Mouse (Mus musculus): ENCODE results near the gene Pigg.

The Pigg gene

DNA sequence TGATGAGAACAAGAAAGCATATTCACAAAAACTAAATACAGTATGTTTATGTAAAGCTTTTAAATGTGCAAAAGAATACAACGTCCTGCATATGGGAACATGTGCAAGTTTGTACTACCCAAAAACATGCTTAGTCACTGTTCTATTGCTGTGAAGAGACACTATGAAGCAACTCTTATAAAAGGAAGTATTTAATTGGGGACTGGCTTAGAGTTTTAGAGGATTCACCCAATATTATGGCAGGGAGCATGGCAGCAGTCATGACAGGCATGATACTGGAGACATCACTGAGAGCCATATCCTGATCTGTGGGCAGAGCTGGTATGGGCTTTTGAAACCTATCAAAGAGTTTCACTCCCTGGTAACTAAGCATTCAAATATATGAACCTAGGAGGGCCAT, 45.5 kb downstream of the Pigg start:
- no peak for DNase-seq (ENCODE audit: low spot score)

GRCm38 (mm10) chr5:108359491-108359890, 47.1 kb downstream of the Pigg start:
- DNase-seq (ENCODE audit: low spot score): no peak

- DNase-seq (ENCODE audit: low spot score): no peak
Observed at GRCm38 (mm10) chr5:108360211-108360610, 47.8 kb downstream of the Pigg start.

GRCm38 (mm10) chr5:108362330-108362729, 49.9 kb downstream of the Pigg start:
- DNase-seq (ENCODE audit: low spot score): no peak

GRCm38 (mm10) chr5:108366328-108366983, 54.0 kb downstream of the Pigg start:
- no peak for DNase-seq (ENCODE audit: low spot score)

DNA sequence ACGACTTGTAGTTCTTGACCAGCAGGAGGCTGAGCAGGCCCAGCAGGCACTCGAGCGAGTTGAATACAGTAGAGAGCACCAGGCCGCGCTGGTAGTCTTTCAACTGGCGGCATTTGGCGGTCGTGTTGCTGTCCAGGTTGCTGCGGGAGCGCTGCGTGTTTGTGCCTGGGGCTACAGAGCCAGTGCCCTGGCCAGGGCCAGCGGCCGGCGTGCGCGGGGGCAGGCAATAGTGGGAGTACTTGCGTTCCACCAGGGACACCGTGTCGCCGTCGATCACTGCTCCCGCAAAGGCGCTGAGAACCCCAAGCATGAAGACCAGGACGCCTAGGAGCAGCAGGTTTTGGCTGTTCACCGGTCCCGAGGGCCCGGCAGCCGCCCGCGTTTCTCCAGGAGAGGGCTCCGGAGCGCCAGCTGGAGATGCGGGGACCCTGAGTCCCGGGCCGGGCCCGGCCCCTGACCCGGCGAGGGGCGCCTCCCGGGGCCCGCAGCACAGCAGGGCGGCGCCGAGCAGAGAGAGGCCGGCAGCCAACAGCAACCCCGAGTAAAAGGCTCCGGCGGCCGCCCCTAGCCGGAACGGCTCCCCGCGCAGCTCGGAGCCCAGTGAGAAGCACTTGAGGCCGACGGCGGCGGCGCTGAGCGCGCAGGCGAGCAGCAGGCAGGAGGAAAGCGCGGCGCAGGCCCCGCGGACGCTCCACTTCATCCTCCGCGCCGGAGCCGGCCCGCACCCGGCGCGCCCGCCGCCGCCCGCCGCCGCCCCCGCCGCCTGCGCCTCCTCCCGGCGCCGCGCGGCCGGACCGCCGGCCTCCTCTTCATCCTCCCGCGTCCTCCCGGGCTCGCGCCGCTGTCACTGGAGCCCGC, 54.8 kb downstream of the Pigg start:
- DNase-seq (ENCODE audit: low spot score): peak; percentile 42

DNA sequence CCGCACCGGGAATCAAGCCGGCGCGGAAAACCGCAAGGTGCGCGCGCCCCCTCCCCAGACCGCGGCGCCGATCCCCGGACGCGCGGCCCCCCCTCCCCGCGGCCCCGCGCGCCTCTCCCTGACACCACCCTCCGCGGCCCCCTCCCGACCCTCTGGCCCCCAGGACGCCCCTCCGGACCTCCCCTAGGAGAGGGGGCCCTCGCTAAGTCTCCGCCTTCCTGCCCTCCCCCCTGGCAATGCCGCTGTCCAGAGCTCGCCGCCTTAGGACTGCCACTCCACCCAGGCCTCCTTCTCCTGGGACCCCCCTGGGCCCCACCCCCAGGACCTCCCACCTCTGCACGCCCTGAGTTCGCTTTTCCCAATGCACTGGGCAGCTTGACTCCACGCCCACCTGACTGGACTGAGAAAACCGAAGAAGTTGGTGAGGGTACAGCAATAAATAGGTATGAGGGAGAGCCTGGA, 55.5 kb downstream of the Pigg start, which contains the start of gene Gm42517:
TSS of gene Gm42517 (minus strand) at position 52 of the 462 bp plus-strand sequence.
- DNase-seq (ENCODE audit: low spot score): peak; percentile 10

GRCm38 (mm10) chr5:108368446-108368845, 56.0 kb downstream of the Pigg start:
- DNase-seq (ENCODE audit: low spot score): no peak

- peak; percentile 51 for DNase-seq (ENCODE audit: low spot score)
Observed at GRCm38 (mm10) chr5:108368851-108369621, 56.6 kb downstream of the Pigg start.

DNA sequence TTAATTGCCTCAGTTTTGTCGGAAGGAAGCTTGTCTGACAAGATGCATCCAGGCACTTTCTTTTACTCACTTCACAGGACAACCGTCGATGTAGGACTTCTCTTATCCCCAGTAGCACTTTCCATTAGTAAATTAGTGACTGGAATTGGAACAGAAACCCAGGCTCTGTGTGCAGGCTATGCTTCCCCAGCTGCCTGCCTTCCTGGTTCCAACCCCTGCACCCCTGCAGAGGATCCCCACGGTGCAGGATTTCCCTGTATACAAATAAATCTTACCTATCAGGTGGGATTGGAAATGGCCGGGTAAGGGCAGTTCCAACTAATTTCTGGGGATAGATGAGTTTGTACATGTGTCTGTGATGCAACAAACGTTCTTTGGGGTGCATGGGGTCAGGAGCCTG, 57.6 kb downstream of the Pigg start:
- no peak for DNase-seq (ENCODE audit: low spot score)

DNA sequence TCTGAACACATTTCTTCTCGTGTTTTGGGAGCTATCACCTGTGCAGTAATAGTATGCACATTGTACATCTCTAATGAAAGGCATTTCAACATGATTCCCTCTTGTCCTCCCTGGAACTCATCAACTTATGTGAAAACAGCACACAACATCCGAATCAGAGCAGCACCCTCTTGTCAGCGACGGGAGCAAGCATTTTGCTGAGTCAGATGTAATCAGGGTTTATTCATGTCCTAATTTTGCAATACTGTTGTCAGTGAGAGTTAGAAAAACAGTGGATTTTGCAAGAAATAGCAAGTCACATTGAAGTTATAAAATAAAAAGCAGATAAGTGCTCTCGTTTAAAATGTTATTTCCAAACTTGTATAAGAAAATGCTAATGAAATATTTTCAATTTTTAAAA, 61.7 kb downstream of the Pigg start:
- DNase-seq (ENCODE audit: low spot score): no peak

DNA sequence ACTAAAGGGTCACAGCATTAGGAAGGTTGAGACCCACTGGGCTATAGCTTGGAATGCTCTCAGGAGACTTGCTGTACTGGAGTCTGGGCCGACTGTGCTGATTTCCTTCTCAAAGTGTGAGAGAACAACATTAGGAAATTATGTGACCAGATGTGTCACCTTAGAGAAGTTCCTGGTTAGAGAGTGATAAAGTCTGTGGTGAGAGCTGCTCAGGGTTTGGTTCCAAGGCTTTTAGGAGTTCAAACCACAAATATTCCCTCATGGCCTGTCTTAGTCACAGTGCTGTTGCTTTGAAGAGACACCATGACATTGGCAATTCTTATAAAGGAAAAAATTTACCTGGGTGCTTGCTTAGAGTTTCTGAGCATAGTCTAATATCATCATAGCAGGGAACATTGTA, 63.6 kb downstream of the Pigg start:
- no peak for DNase-seq (ENCODE audit: low spot score)

DNA sequence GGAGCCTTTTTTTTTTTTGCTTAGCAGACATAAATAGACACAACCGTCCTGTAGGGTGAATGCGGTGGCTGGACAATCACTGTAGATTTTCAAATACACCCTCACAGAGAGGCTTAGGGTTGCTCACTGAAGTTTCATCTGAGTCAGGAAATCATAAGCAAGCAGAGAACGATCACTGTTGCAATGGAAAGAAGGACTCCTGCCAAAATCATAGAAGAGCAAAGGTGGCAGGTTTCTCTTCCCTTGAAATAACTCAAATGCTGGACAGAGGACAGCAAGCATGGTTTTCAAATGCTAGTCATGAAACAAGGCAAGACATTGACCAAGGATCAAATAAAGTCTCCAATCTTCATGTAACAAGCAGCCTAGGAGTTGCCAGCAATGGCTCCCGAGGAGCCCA, 65.9 kb downstream of the Pigg start:
- no peak for DNase-seq (ENCODE audit: low spot score)

- no peak for DNase-seq (ENCODE audit: low spot score)
Observed at GRCm38 (mm10) chr5:108385632-108386031, 73.2 kb downstream of the Pigg start.

DNA sequence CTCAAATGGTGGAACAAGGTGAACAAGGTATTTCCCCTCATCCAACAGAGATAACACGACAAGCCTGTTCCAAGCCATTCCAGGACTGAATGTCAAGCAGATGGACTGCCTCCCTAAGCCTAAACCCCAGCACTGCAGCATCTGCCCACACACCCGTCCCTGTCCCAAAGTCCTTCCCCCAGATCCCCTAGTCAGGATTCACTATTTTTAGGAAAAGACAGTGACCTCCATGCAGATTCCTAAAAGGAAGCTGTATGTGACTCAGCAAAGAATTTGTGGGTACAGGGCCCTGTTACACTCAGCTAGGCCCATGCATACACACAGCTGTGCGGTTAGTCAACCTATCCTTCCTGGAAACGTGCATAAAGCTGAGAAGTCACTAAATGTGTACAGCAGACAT, 74.0 kb downstream of the Pigg start:
- DNase-seq (ENCODE audit: low spot score): no peak

- DNase-seq (ENCODE audit: low spot score): no peak
Observed at GRCm38 (mm10) chr5:108388201-108388600, 75.8 kb downstream of the Pigg start, which contains the start of gene Pde6b. Pde6b (plus strand) TSS chr5:108388391.

- no peak for DNase-seq (ENCODE audit: low spot score)
Observed at GRCm38 (mm10) chr5:108389744-108390143, 77.3 kb downstream of the Pigg start.
